Mouse (Mus musculus) testis, adult 2 months (tissue): ENCODE data around the gene Gm10642.

Experiments
- CTCF ChIP-seq: fragments of 200-500 bp; IDR thresholded peaks from 2 replicates; pipeline ENCODE4 v1.5.1; 2012; ENCODE audit warnings: low read depth, mild to moderate bottlenecking, inconsistent platforms, low read length, moderate library complexity; ENCODE audit not compliant: control insufficient read depth, insufficient read depth, insufficient replicate concordance
- POLR2A ChIP-seq: fragments of 200-500 bp; IDR thresholded peaks from 2 replicates; pipeline ENCODE4 v1.6.1; 2012; ENCODE audit warnings: low read depth, mild to moderate bottlenecking, inconsistent platforms, low read length, moderate library complexity; ENCODE audit not compliant: control insufficient read depth

DNA sequence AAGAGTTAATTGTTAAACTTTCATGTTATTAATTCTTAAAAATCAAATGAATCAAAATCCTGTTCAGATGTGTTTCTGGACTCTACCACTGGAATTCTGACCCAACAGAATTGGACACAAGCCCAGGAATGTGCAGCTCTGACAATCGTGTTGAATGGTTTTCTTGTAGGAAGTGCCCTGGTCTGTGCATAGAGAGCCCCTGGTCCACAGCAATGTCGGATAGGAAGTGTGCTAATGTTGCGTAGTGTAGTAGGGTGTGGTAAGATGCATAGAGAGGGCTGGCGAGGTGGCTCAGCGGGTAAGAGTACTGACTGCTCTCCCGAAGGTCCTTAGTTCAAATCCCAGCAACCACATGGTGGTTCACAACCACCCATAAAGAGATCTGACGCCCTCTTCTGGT lies 10.8 kb downstream of the Gm10642 start:
- no peak for TF ChIP-seq POLR2A
- TF ChIP-seq CTCF: no peak
